Mouse (Mus musculus): ENCODE measurements around the gene H2al1c. TPM values are rescaled to one million over a fixed set of nuclear protein-coding genes. Genes with fewer than 3 reads are reported as not detected.
"Not testable (repeated sequence)": the region's sequence is repeated elsewhere in the genome, so short reads cannot be mapped to it uniquely, and the experiment has no call there.

Gene H2al1c
- not detected in 2 replicates for polyA plus RNA-seq (2014; fragmentation: Nextera tagmentation; extraction: Ambion mirVana)

- H3K4me1 ChIP-seq (ENCODE audit: control insufficient read depth, insufficient read depth, low read length); H3K27ac ChIP-seq (replicated peaks; ENCODE audit: low read depth, low read length); H3K27me3 ChIP-seq (ENCODE audit: control insufficient read depth, insufficient read depth, low read length); ATAC-seq (ENCODE audit: low FRiP score, low TSS enrichment); H3K9ac ChIP-seq (replicated peaks; ENCODE audit: low read length); H3K36me3 ChIP-seq (ENCODE audit: control insufficient read depth, insufficient read depth, low read length); DNase-seq; H3K9me3 ChIP-seq (ENCODE audit: control insufficient read depth, low read length); H3K4me2 ChIP-seq (ENCODE audit: low read length); H3K4me3 ChIP-seq (replicated peaks; ENCODE audit: low read depth, low read length): not testable (repeated sequence)
- WGBS, result 67% methylated on average over 1 of the region's 6 CpGs
These were observed at the start of gene H2al1c for GRCm38 (mm10) chrX:11305355-11305754. Gene H2al1c, plus strand, starts transcription at chrX:11305655.

GRCm38 (mm10) chrX:11264918-11265317 is 40.5 kb upstream of the H2al1c start:
- Histone ChIP-seq H3K4me1 (ENCODE audit: control insufficient read depth, insufficient read depth, low read length) (no peaks in the 10 kb centered on the region), H3K9ac (replicated peaks; ENCODE audit: low read length) (no peak overlapping the region), H3K36me3 (ENCODE audit: control insufficient read depth, insufficient read depth, low read length) (no peaks in the 10 kb centered on the region), H3K4me3 (replicated peaks; ENCODE audit: low read depth, low read length) (no peak overlapping the region), H3K9me3 (ENCODE audit: control insufficient read depth, low read length) (no peaks in the 10 kb centered on the region), H3K4me2 (ENCODE audit: low read length) (no peak overlapping the region), H3K27ac (replicated peaks; ENCODE audit: low read depth, low read length) (no peak overlapping the region), H3K27me3 (ENCODE audit: control insufficient read depth, insufficient read depth, low read length) (no peaks in the 10 kb centered on the region)
- DNase-seq (no peak), ATAC-seq (ENCODE audit: low FRiP score, low TSS enrichment) (no peak)
- 84% methylated on average over 8 of the region's 8 CpGs for WGBS

GRCm38 (mm10) chrX:11267791-11268190 is 37.7 kb upstream of the H2al1c start:
- no peak for ATAC-seq (ENCODE audit: low FRiP score, low TSS enrichment)
- Histone ChIP-seq H3K4me3 (replicated peaks; ENCODE audit: low read depth, low read length) (no peak overlapping the region), H3K9me3 (ENCODE audit: control insufficient read depth, low read length) (no peaks in the 10 kb centered on the region), H3K4me1 (ENCODE audit: control insufficient read depth, insufficient read depth, low read length) (no peaks in the 10 kb centered on the region), H3K4me2 (ENCODE audit: low read length) (no peak overlapping the region), H3K27me3 (ENCODE audit: control insufficient read depth, insufficient read depth, low read length) (no peaks in the 10 kb centered on the region), H3K27ac (replicated peaks; ENCODE audit: low read depth, low read length) (no peak overlapping the region), H3K9ac (replicated peaks; ENCODE audit: low read length) (no peak overlapping the region), H3K36me3 (ENCODE audit: control insufficient read depth, insufficient read depth, low read length) (no peaks in the 10 kb centered on the region)
- WGBS, result 53% methylated on average over 7 of the region's 7 CpGs
- no peak for DNase-seq

GRCm38 (mm10) chrX:11269074-11269473 is 36.4 kb upstream of the H2al1c start:
- no peaks in the 10 kb centered on the region for H3K4me1 ChIP-seq (ENCODE audit: control insufficient read depth, insufficient read depth, low read length)
- 90% methylated on average over 3 of the region's 3 CpGs for WGBS
- no peak overlapping the region for H3K4me3 ChIP-seq (replicated peaks; ENCODE audit: low read depth, low read length)
- ATAC-seq (ENCODE audit: low FRiP score, low TSS enrichment) (no peak), DNase-seq (no peak)
- H3K9ac ChIP-seq (replicated peaks; ENCODE audit: low read length), result no peak overlapping the region
- no peaks in the 10 kb centered on the region for H3K36me3 ChIP-seq (ENCODE audit: control insufficient read depth, insufficient read depth, low read length)
- H3K4me2 ChIP-seq (ENCODE audit: low read length), result no peak overlapping the region
- H3K9me3 ChIP-seq (ENCODE audit: control insufficient read depth, low read length), result no peaks in the 10 kb centered on the region
- no peaks in the 10 kb centered on the region for H3K27me3 ChIP-seq (ENCODE audit: control insufficient read depth, insufficient read depth, low read length)
- no peak overlapping the region for H3K27ac ChIP-seq (replicated peaks; ENCODE audit: low read depth, low read length)

- ATAC-seq (ENCODE audit: low FRiP score, low TSS enrichment) (no peak), DNase-seq (no peak)
- Histone ChIP-seq H3K9ac (replicated peaks; ENCODE audit: low read length) (no peak overlapping the region), H3K9me3 (ENCODE audit: control insufficient read depth, low read length) (no peaks in the 10 kb centered on the region), H3K4me1 (ENCODE audit: control insufficient read depth, insufficient read depth, low read length) (no peaks in the 10 kb centered on the region), H3K27ac (replicated peaks; ENCODE audit: low read depth, low read length) (no peak overlapping the region), H3K36me3 (ENCODE audit: control insufficient read depth, insufficient read depth, low read length) (no peaks in the 10 kb centered on the region), H3K4me3 (replicated peaks; ENCODE audit: low read depth, low read length) (no peak overlapping the region), H3K4me2 (ENCODE audit: low read length) (no peak overlapping the region), H3K27me3 (ENCODE audit: control insufficient read depth, insufficient read depth, low read length) (no peaks in the 10 kb centered on the region)
- WGBS, result 78% methylated on average over 3 of the region's 3 CpGs
These were observed 32.3 kb upstream of the H2al1c start for GRCm38 (mm10) chrX:11273190-11273589.

- Histone ChIP-seq H3K36me3 (ENCODE audit: control insufficient read depth, insufficient read depth, low read length) (no peaks in the 10 kb centered on the region), H3K9ac (replicated peaks; ENCODE audit: low read length) (no peak overlapping the region), H3K4me3 (replicated peaks; ENCODE audit: low read depth, low read length) (no peak overlapping the region), H3K4me1 (ENCODE audit: control insufficient read depth, insufficient read depth, low read length) (no peaks in the 10 kb centered on the region), H3K9me3 (ENCODE audit: control insufficient read depth, low read length) (no peaks in the 10 kb centered on the region), H3K4me2 (ENCODE audit: low read length) (no peak overlapping the region), H3K27ac (replicated peaks; ENCODE audit: low read depth, low read length) (no peak overlapping the region), H3K27me3 (ENCODE audit: control insufficient read depth, insufficient read depth, low read length) (no peaks in the 10 kb centered on the region)
- no peak for ATAC-seq (ENCODE audit: low FRiP score, low TSS enrichment)
- 84% methylated on average over 6 of the region's 6 CpGs for WGBS
- no peak for DNase-seq
These were observed 28.4 kb upstream of the H2al1c start for GRCm38 (mm10) chrX:11277083-11277482.

GRCm38 (mm10) chrX:11280741-11281140 is 24.7 kb upstream of the H2al1c start:
- DNase-seq, result no peak
- WGBS, result 71% methylated on average over 2 of the region's 2 CpGs
- H3K27ac ChIP-seq (replicated peaks; ENCODE audit: low read depth, low read length), result no peak overlapping the region

GRCm38 (mm10) chrX:11288306-11288882 is 17.1 kb upstream of the H2al1c start:
- no peak overlapping the region for H3K4me3 ChIP-seq (replicated peaks; ENCODE audit: low read depth, low read length)
- WGBS, result 76% methylated on average over 14 of the region's 14 CpGs
- no peak overlapping the region for H3K9ac ChIP-seq (replicated peaks; ENCODE audit: low read length)
- no peaks in the 10 kb centered on the region for H3K4me1 ChIP-seq (ENCODE audit: control insufficient read depth, insufficient read depth, low read length)
- no peak overlapping the region for H3K4me2 ChIP-seq (ENCODE audit: low read length)
- H3K27me3 ChIP-seq (ENCODE audit: control insufficient read depth, insufficient read depth, low read length), result no peaks in the 10 kb centered on the region
- H3K36me3 ChIP-seq (ENCODE audit: control insufficient read depth, insufficient read depth, low read length), result no peaks in the 10 kb centered on the region
- no peak overlapping the region for H3K27ac ChIP-seq (replicated peaks; ENCODE audit: low read depth, low read length)
- ATAC-seq (ENCODE audit: low FRiP score, low TSS enrichment) (no peak), DNase-seq (no peak)
- no peaks in the 10 kb centered on the region for H3K9me3 ChIP-seq (ENCODE audit: control insufficient read depth, low read length)

More at GRCm38 (mm10) chrX:11280741-11281140, 24.7 kb upstream of the H2al1c start:
- Histone ChIP-seq H3K4me3 (replicated peaks; ENCODE audit: low read depth, low read length) (no peak overlapping the region), H3K4me1 (ENCODE audit: control insufficient read depth, insufficient read depth, low read length) (no peaks in the 10 kb centered on the region), H3K4me2 (ENCODE audit: low read length) (no peak overlapping the region), H3K36me3 (ENCODE audit: control insufficient read depth, insufficient read depth, low read length) (no peaks in the 10 kb centered on the region), H3K9ac (replicated peaks; ENCODE audit: low read length) (no peak overlapping the region), H3K9me3 (ENCODE audit: control insufficient read depth, low read length) (no peaks in the 10 kb centered on the region), H3K27me3 (ENCODE audit: control insufficient read depth, insufficient read depth, low read length) (no peaks in the 10 kb centered on the region)
- ATAC-seq (ENCODE audit: low FRiP score, low TSS enrichment), result no peak

- Histone ChIP-seq H3K27ac (replicated peaks; ENCODE audit: low read depth, low read length) (no peak overlapping the region), H3K4me1 (ENCODE audit: control insufficient read depth, insufficient read depth, low read length) (no peaks in the 10 kb centered on the region), H3K4me2 (ENCODE audit: low read length) (no peak overlapping the region), H3K9me3 (ENCODE audit: control insufficient read depth, low read length) (no peaks in the 10 kb centered on the region), H3K9ac (replicated peaks; ENCODE audit: low read length) (no peak overlapping the region), H3K36me3 (ENCODE audit: control insufficient read depth, insufficient read depth, low read length) (no peaks in the 10 kb centered on the region), H3K4me3 (replicated peaks; ENCODE audit: low read depth, low read length) (no peak overlapping the region), H3K27me3 (ENCODE audit: control insufficient read depth, insufficient read depth, low read length) (no peaks in the 10 kb centered on the region)
- DNase-seq (no peak), ATAC-seq (ENCODE audit: low FRiP score, low TSS enrichment) (no peak)
- WGBS, result 47% methylated on average over 4 of the region's 4 CpGs
These were observed 16.2 kb upstream of the H2al1c start for GRCm38 (mm10) chrX:11289244-11289643.

All from midbrain, embryonic 14.5 days (tissue).